Mouse (Mus musculus) megakaryocyte, embryonic 14.5 days (primary cell): Measurements from ENCODE around the gene Map1a. TPM values are rescaled to one million over a fixed set of nuclear protein-coding genes. Genes with fewer than 3 reads are reported as not detected.
A peak's percentile ranks its signal among the peaks of the same experiment; 100 is the strongest.

ENCODE experiments used
- H3K27me3 ChIP-seq: replicated peaks from 2 replicates; pipeline ENCODE3; 2012; ENCODE audit warnings: inconsistent platforms
- H3K36me3 ChIP-seq: replicated peaks from 2 replicates; pipeline ENCODE3; 2012; ENCODE audit warnings: low read length, inconsistent platforms, mixed read lengths
- H3K4me1 ChIP-seq: 2 replicates; pipeline ENCODE4 v1.6.1; 2012; ENCODE audit warnings: inconsistent platforms
- H3K4me3 ChIP-seq: replicated peaks from 2 replicates; pipeline ENCODE3; 2012; ENCODE audit warnings: moderate library complexity, mild to moderate bottlenecking, inconsistent platforms
- H3K9me3 ChIP-seq: 2 replicates; pipeline ENCODE4 v1.6.1; 2012; ENCODE audit warnings: inconsistent platforms
- FLI1 ChIP-seq: IDR thresholded peaks from 2 replicates; pipeline ENCODE4 v1.6.1; 2012; ENCODE audit warnings: low read length, inconsistent platforms, mixed read lengths
- GATA1 ChIP-seq: IDR thresholded peaks from 3 replicates; pipeline ENCODE4 v1.6.1; 2012; ENCODE audit warnings: mixed read lengths, low read length, inconsistent platforms, borderline replicate concordance
- polyA plus RNA-seq: library from polyadenylated mRNA; stranded (reverse); fragments of >175 nt; gene quantifications from 2 replicates; pipeline ENCODE4 v1.2.3, GENCODE M21; 2012; ENCODE audit warnings: low replicate concordance; ENCODE audit not compliant: insufficient read depth

Map1a gene
- polyA plus RNA-seq, 1 experiment = 1.6 TPM

DNA sequence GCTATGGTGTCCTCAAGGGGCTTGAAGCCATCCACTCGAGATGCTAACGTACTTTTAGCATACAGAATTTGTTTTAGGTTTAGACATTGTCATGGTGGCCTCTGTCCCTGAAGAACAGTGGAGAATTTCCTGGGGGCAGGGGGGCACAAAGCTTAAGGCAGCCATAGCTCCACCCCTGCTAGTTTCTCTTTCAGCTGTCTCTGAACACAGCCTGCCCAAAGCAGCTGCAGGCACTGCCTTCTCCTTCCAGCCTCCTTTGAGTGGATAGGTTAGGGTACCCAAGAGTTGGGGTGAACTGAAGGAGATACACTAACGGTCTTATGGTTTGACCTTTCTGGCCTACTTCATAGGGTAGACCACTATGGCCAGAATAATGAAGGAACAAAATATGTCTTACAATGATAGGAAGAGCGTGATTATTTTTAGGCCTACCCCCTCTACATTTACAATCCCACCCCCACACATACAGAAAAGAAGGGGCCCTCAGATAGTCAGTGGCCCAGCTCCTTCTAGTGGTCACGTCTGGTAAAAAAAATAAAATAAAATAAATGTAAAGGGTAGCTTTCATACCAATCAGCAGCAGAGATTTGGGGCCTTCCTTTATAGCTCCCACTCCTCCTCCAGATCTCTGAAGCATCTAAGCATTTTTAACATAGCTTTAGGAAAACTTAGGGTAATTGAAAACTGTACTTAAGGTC, 3.1 kb downstream of the Map1a start:
- no peak for TF ChIP-seq FLI1
- no peak for TF ChIP-seq GATA1
- Histone ChIP-seq H3K9me3 (no peaks in the 10 kb centered on the region), H3K27me3 (peaks cover 90% of the 10 kb centered on the region), H3K4me3 (peak overlapping the region; percentile 12), H3K4me1 (peaks cover 71% of the 10 kb centered on the region), H3K36me3 (no peaks in the 10 kb centered on the region)

DNA sequence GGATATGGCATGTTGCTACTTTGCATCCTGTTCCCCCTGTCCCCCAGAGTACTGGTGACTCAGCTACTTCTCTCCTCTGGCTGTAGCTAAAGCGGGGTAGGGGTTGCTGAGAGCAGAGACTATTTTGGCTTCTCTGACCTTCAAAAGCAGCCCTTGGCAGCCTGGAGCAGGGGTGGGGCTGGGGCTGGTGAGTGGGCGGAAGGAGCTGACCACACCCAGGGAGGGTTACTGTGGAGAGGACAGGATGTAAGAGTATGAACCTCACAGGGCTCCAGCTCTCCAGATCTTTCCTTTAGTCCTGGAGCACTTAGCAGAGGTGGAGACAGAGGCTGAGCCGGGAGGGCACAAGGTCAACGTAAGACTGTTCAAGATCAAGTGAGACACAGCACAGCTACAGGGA, 4.8 kb downstream of the Map1a start:
- no peak for TF ChIP-seq GATA1
- no peak for TF ChIP-seq FLI1
- peak overlapping the region; percentile 91 for H3K4me3 ChIP-seq
- no peaks in the 10 kb centered on the region for H3K9me3 ChIP-seq
- H3K36me3 ChIP-seq = peaks cover 2% of the 10 kb centered on the region
- H3K4me1 ChIP-seq = peaks cover 77% of the 10 kb centered on the region
- H3K27me3 ChIP-seq = peaks cover 90% of the 10 kb centered on the region

DNA sequence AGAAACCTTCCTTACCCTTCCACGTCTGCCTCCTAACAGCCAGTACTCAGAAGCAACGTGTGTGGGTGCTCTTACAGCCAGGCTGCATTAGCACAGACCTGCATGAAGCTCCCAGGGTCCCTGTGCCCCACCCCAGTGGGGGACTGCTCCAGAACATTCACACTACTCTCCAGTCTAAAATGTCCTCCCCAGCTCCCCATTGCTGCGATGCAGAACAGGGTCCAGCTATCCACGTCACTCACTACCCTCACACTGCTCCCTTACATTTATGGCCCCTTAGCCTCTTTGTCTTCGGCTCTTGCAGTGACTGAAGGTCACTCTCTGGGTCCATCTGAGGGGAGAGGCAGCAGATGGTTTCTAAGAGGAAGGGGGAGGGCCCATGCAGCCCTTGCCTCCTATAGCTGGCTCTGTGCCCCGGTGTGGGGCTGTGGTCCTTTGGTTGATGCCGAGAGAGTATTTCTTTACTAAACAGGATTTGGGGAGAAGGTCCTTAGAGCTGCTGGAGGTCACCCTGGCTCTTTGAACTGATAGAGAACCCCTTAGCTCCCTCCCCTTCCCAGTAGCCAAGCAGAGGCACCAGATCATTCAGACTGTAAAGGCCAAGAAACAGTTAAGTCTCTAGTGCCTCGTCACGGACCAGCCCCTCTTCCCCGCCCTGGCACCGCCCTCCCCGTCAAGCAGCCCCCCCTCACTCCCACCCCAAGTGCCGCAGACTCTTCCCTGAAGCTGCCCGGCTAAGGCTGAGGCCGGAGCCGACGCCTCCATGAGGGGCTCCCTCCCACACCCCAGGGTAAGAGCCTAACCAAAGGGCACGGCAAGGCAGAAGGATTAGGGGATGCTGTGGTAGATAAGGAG, 5.6 kb downstream of the Map1a start:
- Histone ChIP-seq H3K4me3 (peak overlapping the region; percentile 91), H3K27me3 (peaks cover 90% of the 10 kb centered on the region), H3K4me1 (peaks cover 69% of the 10 kb centered on the region), H3K36me3 (peaks cover 10% of the 10 kb centered on the region), H3K9me3 (no peaks in the 10 kb centered on the region; the same call in 1 of the 2 replicates)
- TF ChIP-seq GATA1 (no peak), FLI1 (no peak)

DNA sequence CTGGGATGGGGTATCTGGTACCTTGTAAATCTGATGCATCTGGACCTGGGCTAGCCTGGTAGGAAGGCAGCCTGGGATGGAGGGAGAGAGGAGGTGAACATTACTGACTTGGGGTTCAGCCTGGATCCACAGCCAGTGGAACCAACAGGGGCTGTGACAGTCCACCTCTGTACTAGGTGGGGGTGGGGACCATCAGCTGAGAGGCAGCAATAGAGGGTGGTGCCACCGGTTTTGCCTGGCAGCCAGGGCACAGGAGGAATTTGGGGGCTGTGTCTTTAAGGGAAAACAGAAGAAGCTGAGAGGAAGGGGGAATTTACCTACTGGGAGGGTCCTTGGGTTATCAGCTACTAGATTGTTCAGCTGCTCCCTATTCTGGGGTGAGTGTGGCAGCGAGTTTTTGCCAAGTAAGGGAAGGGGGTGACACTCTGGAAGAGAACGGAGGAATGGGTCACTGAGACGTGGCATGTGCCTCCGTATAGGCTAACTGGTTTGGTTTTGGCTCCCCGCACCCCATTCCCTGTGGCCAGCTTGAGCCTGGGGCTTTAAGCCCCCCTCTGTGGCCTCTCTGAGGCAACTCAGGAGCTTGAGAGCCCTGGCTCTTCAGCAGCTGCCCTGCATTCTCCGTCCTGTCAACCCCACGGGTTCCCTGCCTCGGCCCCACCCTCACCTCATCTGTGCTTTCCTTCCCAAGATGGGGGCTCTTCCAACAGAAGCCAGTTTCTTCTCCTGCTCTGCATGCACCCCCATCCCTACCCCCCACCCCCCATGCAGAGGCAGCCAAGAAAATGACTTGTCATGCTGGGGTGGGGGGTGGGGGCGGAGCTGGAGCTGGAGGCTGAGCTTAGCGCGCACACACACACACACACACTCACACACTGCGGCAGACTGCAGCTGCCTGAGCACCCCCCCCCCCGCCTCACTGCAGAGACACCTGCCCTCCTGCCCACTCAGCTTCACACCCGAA, 6.5 kb downstream of the Map1a start:
- Histone ChIP-seq H3K4me3 (peak overlapping the region; percentile 91), H3K4me1 (peaks cover 66% of the 10 kb centered on the region), H3K27me3 (peaks cover 90% of the 10 kb centered on the region)

DNA sequence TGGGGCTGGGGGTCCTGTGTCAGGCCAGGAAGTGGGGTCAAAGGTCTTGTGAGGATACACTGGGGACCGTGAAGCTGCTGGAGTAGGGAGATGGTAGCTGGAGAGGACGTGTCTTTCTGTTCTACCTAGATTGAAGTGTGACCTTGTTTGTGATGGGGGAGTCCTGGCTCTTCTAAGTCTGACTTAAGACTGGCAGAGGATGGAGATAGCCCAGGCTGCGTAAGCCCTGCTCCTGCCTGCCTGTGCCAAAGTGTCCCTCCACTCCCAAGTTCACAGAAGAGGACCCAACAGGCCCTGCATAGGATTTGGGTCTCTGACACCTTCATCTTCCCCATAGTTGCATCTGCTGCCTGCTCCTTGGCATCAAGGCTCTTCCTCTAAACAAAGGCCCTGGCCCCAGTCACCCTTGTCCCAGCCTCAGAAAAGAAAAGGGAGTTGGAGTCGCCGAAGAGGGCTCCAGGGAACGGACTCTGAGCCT, 7.4 kb downstream of the Map1a start:
- peaks cover 10% of the 10 kb centered on the region for H3K36me3 ChIP-seq
- peak overlapping the region; percentile 91 for H3K4me3 ChIP-seq
- H3K9me3 ChIP-seq = no peaks in the 10 kb centered on the region; the same call in 1 of the 2 replicates
- TF ChIP-seq GATA1 = no peak
- no peak for TF ChIP-seq FLI1
- H3K27me3 ChIP-seq = peaks cover 90% of the 10 kb centered on the region
- H3K4me1 ChIP-seq = peaks cover 61% of the 10 kb centered on the region

More for the DNA sequence above, 6.5 kb downstream of the Map1a start:
- peaks cover 10% of the 10 kb centered on the region for H3K36me3 ChIP-seq
- H3K9me3 ChIP-seq = no peaks in the 10 kb centered on the region; the same call in 1 of the 2 replicates
- TF ChIP-seq GATA1 = no peak
- TF ChIP-seq FLI1 = no peak

DNA sequence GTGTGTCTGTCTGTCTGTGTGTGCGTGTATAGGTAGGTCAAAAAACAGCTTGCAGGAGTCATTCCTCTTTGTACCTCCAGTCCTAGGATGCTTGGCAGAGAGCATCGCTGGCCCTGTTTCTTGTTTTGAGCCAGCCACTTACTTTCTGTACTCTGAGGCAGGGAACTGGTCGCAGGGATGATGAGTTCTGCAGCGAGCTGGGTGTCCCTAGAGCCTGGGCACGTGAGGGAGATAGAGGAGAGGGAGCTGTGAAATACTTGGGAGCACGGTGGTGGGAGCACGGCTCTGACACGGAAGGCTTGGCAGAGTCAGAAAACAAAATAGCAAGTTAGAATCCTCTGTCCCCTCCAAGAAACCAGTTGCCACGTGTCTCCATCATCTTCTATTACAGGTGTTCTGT, 8.3 kb downstream of the Map1a start:
- Histone ChIP-seq H3K4me1 (peaks cover 53% of the 10 kb centered on the region), H3K36me3 (peaks cover 10% of the 10 kb centered on the region), H3K27me3 (peaks cover 94% of the 10 kb centered on the region), H3K4me3 (no peak overlapping the region), H3K9me3 (no peaks in the 10 kb centered on the region; the same call in 1 of the 2 replicates)
- TF ChIP-seq GATA1 = no peak
- no peak for TF ChIP-seq FLI1

DNA sequence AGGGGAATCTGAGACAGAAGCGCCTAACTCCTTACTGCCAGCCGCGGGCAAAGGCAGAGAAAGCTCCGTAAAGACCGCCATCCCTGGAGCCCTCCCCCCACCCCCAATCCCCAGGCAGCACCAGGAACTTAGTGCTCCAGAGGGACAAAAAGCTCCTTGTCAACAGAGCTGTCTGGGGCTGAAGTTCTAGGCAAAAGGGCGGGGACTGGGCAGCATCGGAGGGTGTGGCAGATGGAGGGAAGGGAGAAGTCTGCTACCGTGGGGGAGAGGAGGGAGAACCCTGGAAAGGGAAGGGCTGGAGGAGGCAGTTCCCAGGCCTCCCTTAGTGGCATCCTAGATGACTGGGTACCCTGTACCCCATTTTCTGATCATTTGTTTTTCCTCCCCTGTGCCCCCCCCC, 8.7 kb downstream of the Map1a start:
- Histone ChIP-seq H3K36me3 (peaks cover 10% of the 10 kb centered on the region), H3K4me1 (peaks cover 50% of the 10 kb centered on the region), H3K27me3 (peaks cover 95% of the 10 kb centered on the region), H3K9me3 (no peaks in the 10 kb centered on the region; the same call in 1 of the 2 replicates), H3K4me3 (no peak overlapping the region)
- TF ChIP-seq FLI1 (no peak), GATA1 (no peak)

DNA sequence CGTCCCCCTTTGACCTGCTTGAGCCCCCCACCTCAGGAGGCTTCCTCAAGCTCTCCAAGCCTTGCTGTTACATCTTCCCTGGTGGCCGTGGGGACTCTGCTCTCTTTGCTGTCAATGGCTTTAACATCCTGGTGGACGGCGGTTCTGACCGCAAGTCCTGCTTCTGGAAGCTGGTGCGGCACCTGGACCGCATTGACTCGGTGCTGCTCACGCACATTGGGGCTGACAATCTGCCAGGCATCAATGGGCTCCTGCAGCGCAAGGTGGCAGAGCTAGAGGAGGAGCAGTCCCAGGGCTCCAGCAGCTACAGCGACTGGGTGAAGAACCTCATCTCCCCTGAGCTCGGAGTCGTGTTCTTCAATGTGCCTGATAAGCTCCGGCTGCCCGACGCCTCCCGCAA, 10.1 kb downstream of the Map1a start:
- Histone ChIP-seq H3K9me3 (no peaks in the 10 kb centered on the region; the same call in 1 of the 2 replicates), H3K36me3 (peaks cover 10% of the 10 kb centered on the region), H3K4me1 (peaks cover 45% of the 10 kb centered on the region), H3K4me3 (no peak overlapping the region), H3K27me3 (peaks cover 100% of the 10 kb centered on the region)
- TF ChIP-seq GATA1 (no peak), FLI1 (no peak)

DNA sequence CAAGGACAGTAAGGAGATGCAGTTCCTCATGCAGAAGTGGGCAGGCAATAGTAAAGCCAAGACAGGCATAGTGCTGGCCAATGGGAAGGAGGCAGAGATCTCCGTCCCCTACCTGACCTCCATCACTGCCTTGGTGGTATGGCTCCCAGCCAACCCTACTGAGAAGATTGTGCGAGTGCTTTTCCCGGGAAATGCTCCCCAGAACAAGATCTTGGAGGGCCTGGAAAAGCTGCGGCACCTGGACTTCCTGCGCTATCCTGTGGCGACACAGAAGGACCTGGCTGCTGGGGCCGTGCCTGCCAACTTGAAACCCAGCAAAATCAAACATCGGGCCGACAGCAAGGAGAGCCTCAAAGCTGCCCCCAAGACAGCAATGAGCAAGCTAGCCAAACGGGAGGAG, 10.6 kb downstream of the Map1a start:
- Histone ChIP-seq H3K9me3 (no peaks in the 10 kb centered on the region; the same call in 1 of the 2 replicates), H3K4me3 (no peak overlapping the region), H3K36me3 (peaks cover 10% of the 10 kb centered on the region), H3K27me3 (peaks cover 100% of the 10 kb centered on the region), H3K4me1 (peaks cover 39% of the 10 kb centered on the region)
- no peak for TF ChIP-seq FLI1
- TF ChIP-seq GATA1 = no peak

DNA sequence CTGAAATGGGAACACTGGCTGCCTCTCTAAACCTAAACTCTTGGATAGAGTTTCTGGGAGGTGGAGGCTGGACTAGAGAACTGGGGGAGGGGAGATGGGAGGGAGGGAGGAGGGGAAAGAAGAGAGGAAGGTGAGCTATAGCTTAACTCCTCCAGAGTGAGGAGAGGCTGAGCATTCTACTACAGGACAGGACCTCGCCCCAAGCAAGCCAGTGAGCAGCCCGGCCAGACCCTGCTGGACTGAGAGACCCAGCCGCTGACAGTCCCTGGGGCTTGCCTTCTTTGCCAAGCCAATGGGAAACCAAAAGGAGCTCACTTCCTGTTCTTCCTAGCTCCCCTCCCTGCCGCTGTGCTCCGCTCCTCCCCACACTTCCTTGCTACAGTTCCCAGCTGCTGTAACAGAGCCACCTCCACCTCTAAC, 19.6 kb downstream of the Map1a start:
- H3K27me3 ChIP-seq = peaks cover 40% of the 10 kb centered on the region
- H3K9me3 ChIP-seq = no peaks in the 10 kb centered on the region
- peaks cover 38% of the 10 kb centered on the region for H3K4me1 ChIP-seq
- no peak for TF ChIP-seq FLI1
- TF ChIP-seq GATA1 = no peak
- H3K36me3 ChIP-seq = peaks cover 15% of the 10 kb centered on the region
- peak overlapping the region; percentile 79 for H3K4me3 ChIP-seq
